Mouse (Mus musculus) MEL (cell line): ENCODE results near the gene Fbxo41. TPM values are rescaled to one million over a fixed set of nuclear protein-coding genes. Genes with fewer than 3 reads are reported as not detected.

Experiments used
- DNase-seq: peaks from one replicate; pipeline ENCODE4 v3.0.0; 2011; ENCODE audit warnings: low read depth, low spot score
- H3K27ac ChIP-seq: 2 replicates; pipeline ENCODE4 v1.5.1; 2012; ENCODE audit warnings: low read depth, mild to moderate bottlenecking, control low read depth, low read length, moderate library complexity; ENCODE audit not compliant: control insufficient read depth
- H3K27me3 ChIP-seq, 2 experiments: fragments of 150-350 bp in 1 of 2; sonication (generic) in 1 of 2; 2 replicates each; pipeline ENCODE4 v1.6.1; 2012; ENCODE audit warnings: low read length in 2 of 2, mild to moderate bottlenecking in 2 of 2, improper control_type of control experiment in 1 of 2, moderate library complexity in 1 of 2; ENCODE audit not compliant: insufficient read depth in 2 of 2, control insufficient read depth in 1 of 2
- H3K36me3 ChIP-seq, 2 experiments: 2 replicates each; pipeline ENCODE4 v1.6.1; 2012 to 2014; ENCODE audit warnings: low read length in 2 of 2, improper control_type of control experiment in 1 of 2, inconsistent platforms in 1 of 2, mild to moderate bottlenecking in 1 of 2; ENCODE audit not compliant: insufficient read depth in 2 of 2, control insufficient read depth in 1 of 2
- H3K4me1 ChIP-seq, 2 experiments: fragments of 150-350 bp in 1 of 2; sonication (generic) in 1 of 2; 2 replicates each; pipeline ENCODE4 v1.6.1; 2012; ENCODE audit warnings: low read length in 2 of 2, improper control_type of control experiment in 1 of 2, mild to moderate bottlenecking in 1 of 2; ENCODE audit not compliant: insufficient read depth in 2 of 2, control insufficient read depth in 1 of 2
- H3K4me3 ChIP-seq, 2 experiments: fragments of 150-350 bp in 1 of 2; sonication (generic) in 1 of 2; 2 replicates each; pipeline ENCODE4 v1.5.1; 2012; ENCODE audit warnings: low read depth in 2 of 2, low read length in 2 of 2, mild to moderate bottlenecking in 2 of 2, moderate library complexity in 2 of 2, control low read depth in 1 of 2, improper control_type of control experiment in 1 of 2; ENCODE audit not compliant: control insufficient read depth in 1 of 2, insufficient read depth in 1 of 2
- H3K79me2 ChIP-seq: 2 replicates; pipeline ENCODE4 v1.6.1; 2012; ENCODE audit warnings: mild to moderate bottlenecking, low read length, moderate library complexity; ENCODE audit not compliant: control insufficient read depth, poor library complexity, insufficient read depth
- H3K9ac ChIP-seq: 2 replicates; pipeline ENCODE4 v1.6.1; 2012; ENCODE audit warnings: low read depth, mild to moderate bottlenecking, control low read depth, low read length, moderate library complexity; ENCODE audit not compliant: control insufficient read depth, poor library complexity, severe bottlenecking
- H3K9me3 ChIP-seq: fragments of 150-350 bp; sonication (generic); replicated peaks from 2 replicates; pipeline ENCODE4 v1.6.1; 2012; ENCODE audit warnings: mild to moderate bottlenecking, low read length, improper control_type of control experiment, moderate library complexity; ENCODE audit not compliant: insufficient read depth
- BHLHE40 ChIP-seq: IDR thresholded peaks from 2 replicates; pipeline ENCODE4 v1.6.1; 2012; ENCODE audit warnings: low read depth, mild to moderate bottlenecking, inconsistent platforms, low read length, improper control_type of control experiment, borderline replicate concordance
- CHD2 ChIP-seq: IDR thresholded peaks from 2 replicates; pipeline ENCODE4 v1.6.1; 2011; ENCODE audit warnings: low read length, improper control_type of control experiment
- E2F4 ChIP-seq: IDR thresholded peaks from 2 replicates; pipeline ENCODE4 v1.6.1; 2011; ENCODE audit warnings: low read depth, low read length, improper control_type of control experiment, borderline replicate concordance
- ELF1 ChIP-seq: IDR thresholded peaks from 2 replicates; pipeline ENCODE4 v1.6.1; 2014; ENCODE audit warnings: low read depth, mild to moderate bottlenecking, inconsistent platforms, low read length, improper control_type of control experiment, moderate library complexity
- EP300 ChIP-seq, 2 experiments: IDR thresholded peaks; 2 replicates each; pipeline ENCODE4 v1.6.1; 2011; ENCODE audit warnings: improper control_type of control experiment in 2 of 2, low read length in 2 of 2, low read depth in 1 of 2, mild to moderate bottlenecking in 1 of 2
- ETS1 ChIP-seq: IDR thresholded peaks from 2 replicates; pipeline ENCODE4 v1.6.1; 2012; ENCODE audit warnings: low read depth, mild to moderate bottlenecking, inconsistent platforms, low read length, improper control_type of control experiment, moderate library complexity
- HCFC1 ChIP-seq: IDR thresholded peaks from 2 replicates; pipeline ENCODE4 v1.6.1; 2012; ENCODE audit warnings: low read depth, mild to moderate bottlenecking, inconsistent platforms, low read length, improper control_type of control experiment, moderate library complexity
- KAT2A ChIP-seq: conservative IDR thresholded peaks from 2 replicates; pipeline ENCODE4 v1.6.1; 2012; ENCODE audit warnings: low read depth, low read length, improper control_type of control experiment, inconsistent platforms
- MAFK ChIP-seq: IDR thresholded peaks from 2 replicates; pipeline ENCODE4 v1.6.1; 2011; ENCODE audit warnings: low read depth, mild to moderate bottlenecking, low read length, improper control_type of control experiment, borderline replicate concordance
- MEF2A ChIP-seq: IDR thresholded peaks from 2 replicates; pipeline ENCODE4 v1.6.1; 2014; ENCODE audit warnings: low read depth, mild to moderate bottlenecking, inconsistent platforms, low read length, improper control_type of control experiment; ENCODE audit not compliant: poor library complexity, insufficient replicate concordance, severe bottlenecking; ENCODE audit errors: extremely low read depth
- MXI1 ChIP-seq: IDR thresholded peaks from 2 replicates; pipeline ENCODE4 v1.6.1; 2011; ENCODE audit warnings: mild to moderate bottlenecking, low read depth, low read length, improper control_type of control experiment
- MYC ChIP-seq: IDR thresholded peaks from 2 replicates; pipeline ENCODE4 v1.6.1; 2011; ENCODE audit warnings: low read depth, mild to moderate bottlenecking, low read length, improper control_type of control experiment, moderate library complexity
- NELFE ChIP-seq: IDR thresholded peaks from 2 replicates; pipeline ENCODE4 v1.6.1; 2011; ENCODE audit warnings: low read depth, low read length, improper control_type of control experiment
- POLR2A ChIP-seq, 2 experiments: IDR thresholded peaks; 2 replicates each; pipeline ENCODE4 v1.6.1; 2011 to 2012; ENCODE audit warnings: low read length in 2 of 2, mild to moderate bottlenecking in 2 of 2, control low read depth in 1 of 2, improper control_type of control experiment in 1 of 2, low read depth in 1 of 2, moderate library complexity in 1 of 2; ENCODE audit not compliant: control insufficient read depth in 1 of 2, insufficient read depth in 1 of 2, poor library complexity in 1 of 2
- POLR2AphosphoS5 ChIP-seq: IDR thresholded peaks from 2 replicates; pipeline ENCODE4 v1.6.1; 2012; ENCODE audit warnings: low read depth, borderline replicate concordance, mild to moderate bottlenecking, inconsistent platforms, low read length, moderate library complexity, mixed read lengths
- RAD21 ChIP-seq: IDR thresholded peaks from 2 replicates; pipeline ENCODE4 v1.6.1; 2011; ENCODE audit warnings: mild to moderate bottlenecking, low read depth, low read length, improper control_type of control experiment
- RCOR1 ChIP-seq: IDR thresholded peaks from 2 replicates; pipeline ENCODE4 v1.6.1; 2012; ENCODE audit warnings: low read depth, mild to moderate bottlenecking, inconsistent platforms, low read length, improper control_type of control experiment
- TAL1 ChIP-seq: IDR thresholded peaks from 2 replicates; pipeline ENCODE4 v1.6.1; 2012; ENCODE audit warnings: mild to moderate bottlenecking, inconsistent platforms, low read length, moderate library complexity, mixed read lengths
- TCF12 ChIP-seq: IDR thresholded peaks from 2 replicates; pipeline ENCODE4 v1.6.1; 2014; ENCODE audit warnings: low read depth, mild to moderate bottlenecking, inconsistent platforms, low read length, improper control_type of control experiment, moderate library complexity
- USF1 ChIP-seq: IDR thresholded peaks from 2 replicates; pipeline ENCODE4 v1.6.1; 2014; ENCODE audit warnings: low read depth, mild to moderate bottlenecking, inconsistent platforms, low read length, improper control_type of control experiment, moderate library complexity
- USF2 ChIP-seq, 2 experiments: IDR thresholded peaks; 2 replicates each; pipeline ENCODE4 v1.6.1; 2011 to 2012; ENCODE audit warnings: improper control_type of control experiment in 2 of 2, low read length in 2 of 2, borderline replicate concordance in 1 of 2, inconsistent platforms in 1 of 2, low read depth in 1 of 2, mild to moderate bottlenecking in 1 of 2; ENCODE audit not compliant: insufficient read depth in 1 of 2
- ZC3H11A ChIP-seq: IDR thresholded peaks from 2 replicates; pipeline ENCODE4 v1.6.1; 2012; ENCODE audit warnings: low read depth, mild to moderate bottlenecking, inconsistent platforms, low read length, improper control_type of control experiment
- ZNF384 ChIP-seq: IDR thresholded peaks from 2 replicates; pipeline ENCODE4 v1.6.1; 2012; ENCODE audit warnings: low read depth, mild to moderate bottlenecking, inconsistent platforms, low read length, improper control_type of control experiment
- polyA plus RNA-seq, 2 experiments: library from polyadenylated mRNA; stranded (reverse) in 1 of 2; unstranded in 1 of 2; fragments of >175 nt in 1 of 2; fragments of >200 nt in 1 of 2; gene quantifications; 2 replicates each; pipeline versions ENCODE4 v1.2.1 to v1.2.4; 2012; ENCODE audit warnings: low replicate concordance in 2 of 2, low read depth in 1 of 2; ENCODE audit not compliant: insufficient read length in 2 of 2, insufficient read depth in 1 of 2, missing spikeins in 1 of 2
- total RNA-seq: library from RNA; depleted of rRNA; stranded (reverse); fragments of 300-350 nt; gene quantifications from 2 replicates; pipeline ENCODE4 v1.2.3, GENCODE M21; 2012

The Fbxo41 gene
- total and polyA plus RNA-seq, 3 experiments, result 0.01 to 0.04 TPM; not detected in 1

GRCm38 (mm10) chr6:85444266-85444965 lies 58.4 kb downstream of the Fbxo41 start:
- no peaks in the 10 kb centered on the region for H3K9me3 ChIP-seq
- TF ChIP-seq TCF12 (no peak), MYC (no peak), TAL1 (no peak), CHD2 (no peak), HCFC1 (no peak), NELFE (no peak), MEF2A (no peak), ZC3H11A (no peak), E2F4 (no peak), POLR2AphosphoS5 (no peak), KAT2A (no peak), USF1 (no peak), USF2 (IDR thresholded peaks at IDR 0.05; ENCODE audit: borderline replicate concordance in 1 of 2, insufficient read depth in 1 of 2, low read depth in 1 of 2, low read length in 2 of 2) (no peak), ZNF384 (no peak)
- H3K27ac ChIP-seq, result no peak overlapping the region
- H3K36me3 ChIP-seq, result peaks cover 0 to 11% of the 10 kb centered on the region in 2 experiments; a peak in 2 of 4 replicates
- H3K27me3 ChIP-seq, result no peaks in the 10 kb centered on the region
- H3K9ac ChIP-seq, result no peak overlapping the region
- no peak for DNase-seq
- H3K79me2 ChIP-seq, result no peaks in the 10 kb centered on the region
- no peaks in the 10 kb centered on the region for H3K4me1 ChIP-seq
- H3K4me3 ChIP-seq, result no peak overlapping the region

DNA sequence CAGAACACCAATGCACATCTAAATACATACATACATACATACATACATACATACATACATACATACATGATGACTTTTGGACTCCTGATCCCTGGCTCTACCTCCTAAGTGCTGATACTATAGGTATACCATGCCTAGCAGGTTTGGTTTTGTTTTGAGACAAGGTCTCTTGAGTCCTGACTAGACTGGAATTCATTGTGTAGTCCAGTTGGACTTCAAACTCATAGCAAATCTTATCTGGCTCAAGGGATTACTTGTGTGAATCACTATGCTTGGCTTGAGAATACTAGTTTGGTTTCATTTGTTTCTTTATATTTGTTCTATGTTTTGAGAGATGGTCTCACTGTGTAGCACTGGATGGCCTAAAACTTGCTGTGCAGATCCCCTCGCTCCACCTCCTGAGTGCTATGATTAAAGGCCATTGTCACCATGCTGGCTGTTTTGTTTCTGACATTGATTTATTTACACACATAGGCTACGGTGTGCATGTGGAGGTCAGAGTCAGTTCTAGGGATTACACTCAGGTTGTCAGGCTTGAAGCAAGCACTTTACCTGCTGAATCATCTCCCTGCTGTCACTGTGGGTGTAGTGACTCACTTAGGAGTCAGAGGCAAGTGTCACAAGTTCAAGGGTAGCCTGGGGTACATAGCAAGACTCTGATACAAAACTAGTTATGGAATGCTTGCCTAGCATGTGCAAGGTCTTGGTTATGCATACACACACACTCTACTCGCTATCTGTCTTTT lies 59.1 kb downstream of the Fbxo41 start:
- no peak overlapping the region for H3K9ac ChIP-seq
- H3K4me3 ChIP-seq, result no peak overlapping the region
- no peaks in the 10 kb centered on the region for H3K79me2 ChIP-seq
- no peaks in the 10 kb centered on the region for H3K4me1 ChIP-seq
- H3K9me3 ChIP-seq, result no peaks in the 10 kb centered on the region
- H3K36me3 ChIP-seq, result peaks cover 0 to 13% of the 10 kb centered on the region in 2 experiments; a peak in 2 of 4 replicates
- no peaks in the 10 kb centered on the region for H3K27me3 ChIP-seq
- H3K27ac ChIP-seq, result no peak overlapping the region
- TF ChIP-seq BHLHE40 (no peak), POLR2A (IDR thresholded peaks at IDR 0.05; ENCODE audit: control insufficient read depth in 1 of 2, insufficient read depth in 1 of 2, low read depth in 1 of 2, low read length in 2 of 2, poor library complexity in 1 of 2) (no peak), MAFK (no peak), NELFE (no peak), ELF1 (no peak), CHD2 (no peak), ETS1 (no peak), RCOR1 (no peak), EP300 (IDR thresholded peaks at IDR 0.05; ENCODE audit: low read depth in 1 of 2, low read length in 2 of 2) (no peak), MXI1 (no peak), RAD21 (no peak)
- TF ChIP-seq, all 39 proteins: peak for 0
- no peak for DNase-seq
